Mouse (Mus musculus): ENCODE data around the gene Akirin1. TPM values are rescaled to one million over a fixed set of nuclear protein-coding genes. Genes with fewer than 3 reads are reported as not detected.

Gene Akirin1
- polyA plus RNA-seq, 1 experiment from 2014 or later, result 104 TPM

DNA sequence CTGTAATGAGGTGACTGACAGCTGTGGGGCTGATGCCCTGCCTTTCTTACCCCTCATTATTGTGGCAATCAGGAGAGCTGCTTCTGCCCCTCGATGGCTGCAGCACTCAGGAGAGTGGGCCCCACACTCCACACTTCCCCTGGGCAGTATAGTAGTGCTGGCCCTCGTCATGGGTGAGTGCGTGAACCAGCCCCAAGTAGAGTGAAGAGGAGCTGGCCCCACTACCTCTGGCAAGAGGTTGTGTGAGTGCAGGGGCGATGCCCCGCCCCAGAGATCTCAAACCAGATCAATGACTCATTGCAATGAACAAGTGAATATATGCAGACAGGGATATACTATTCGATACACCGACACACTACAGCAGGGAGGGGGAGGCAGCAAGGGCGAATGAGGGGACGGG is 16.6 kb downstream of the Akirin1 start:
- H3K9me3 ChIP-seq (ENCODE audit: control insufficient read depth, low read length), result no peaks in the 10 kb centered on the region
- H3K4me3 ChIP-seq (ENCODE audit: low read depth, low read length), result no peak overlapping the region
- peaks cover 3% of the 10 kb centered on the region; the same call in 1 of the 2 replicates for H3K36me3 ChIP-seq (ENCODE audit: control insufficient read depth, insufficient read depth, low read length)
- ATAC-seq (ENCODE audit: low FRiP score), result no peak
- no peak overlapping the region for H3K27ac ChIP-seq (ENCODE audit: low read depth, low read length)
- H3K4me1 ChIP-seq (replicated peaks; ENCODE audit: control insufficient read depth, insufficient read depth, low read length), result no peaks in the 10 kb centered on the region
- 95% methylated on average over 9 of the region's 9 CpGs for WGBS
- no peak overlapping the region for H3K9ac ChIP-seq (ENCODE audit: low read depth, low read length)
- no peaks in the 10 kb centered on the region for H3K27me3 ChIP-seq (ENCODE audit: control insufficient read depth, insufficient read depth, low read length)
- DNase-seq (ENCODE audit: low spot score), result no peak
- no peak overlapping the region for H3K4me2 ChIP-seq (replicated peaks; ENCODE audit: low read depth, low read length)

DNA sequence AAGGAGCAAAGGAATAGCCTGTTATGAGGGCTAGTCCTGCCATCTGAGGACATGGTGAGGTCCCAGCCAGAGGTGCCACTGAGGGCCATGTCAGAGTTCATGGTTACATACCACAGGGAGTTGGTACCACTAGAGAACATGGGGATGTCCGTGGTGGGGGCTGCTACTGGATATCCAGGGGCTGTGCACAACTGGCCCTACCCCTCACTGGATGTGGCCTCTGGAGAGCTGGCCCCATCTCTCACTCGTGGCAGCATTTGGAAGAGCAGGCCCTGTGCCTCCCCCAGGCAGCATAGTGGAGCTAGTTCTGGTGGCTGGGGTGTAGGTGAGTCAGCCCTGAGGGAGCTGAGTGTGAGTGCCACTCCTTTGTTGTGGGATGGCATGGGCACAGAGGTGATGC is 17.2 kb downstream of the Akirin1 start:
- 75% methylated on average over 2 of the region's 2 CpGs for WGBS
- Histone ChIP-seq H3K4me2 (replicated peaks; ENCODE audit: low read depth, low read length) (no peak overlapping the region), H3K36me3 (ENCODE audit: control insufficient read depth, insufficient read depth, low read length) (0 out of 2 replicates have a peak, but pooled peaks cover 2% of the 10 kb centered on the region), H3K9ac (ENCODE audit: low read depth, low read length) (no peak overlapping the region), H3K27me3 (ENCODE audit: control insufficient read depth, insufficient read depth, low read length) (no peaks in the 10 kb centered on the region), H3K9me3 (ENCODE audit: control insufficient read depth, low read length) (no peaks in the 10 kb centered on the region), H3K4me3 (ENCODE audit: low read depth, low read length) (no peak overlapping the region), H3K27ac (ENCODE audit: low read depth, low read length) (no peak overlapping the region), H3K4me1 (replicated peaks; ENCODE audit: control insufficient read depth, insufficient read depth, low read length) (no peaks in the 10 kb centered on the region)
- DNase-seq (ENCODE audit: low spot score), result no peak
- no peak for ATAC-seq (ENCODE audit: low FRiP score)

- no peak overlapping the region for H3K27ac ChIP-seq (ENCODE audit: low read depth, low read length)
- no peak for ATAC-seq (ENCODE audit: low FRiP score)
- 0 out of 2 replicates have a peak, but pooled peaks cover 2% of the 10 kb centered on the region for H3K36me3 ChIP-seq (ENCODE audit: control insufficient read depth, insufficient read depth, low read length)
- no peak overlapping the region for H3K4me2 ChIP-seq (replicated peaks; ENCODE audit: low read depth, low read length)
- WGBS, result 93% methylated on average over 4 of the region's 4 CpGs
- no peak for DNase-seq (ENCODE audit: low spot score)
- no peaks in the 10 kb centered on the region for H3K9me3 ChIP-seq (ENCODE audit: control insufficient read depth, low read length)
- no peak overlapping the region for H3K9ac ChIP-seq (ENCODE audit: low read depth, low read length)
- no peak overlapping the region for H3K4me3 ChIP-seq (ENCODE audit: low read depth, low read length)
- no peaks in the 10 kb centered on the region for H3K27me3 ChIP-seq (ENCODE audit: control insufficient read depth, insufficient read depth, low read length)
- H3K4me1 ChIP-seq (replicated peaks; ENCODE audit: control insufficient read depth, insufficient read depth, low read length), result no peaks in the 10 kb centered on the region
Measured at GRCm38 (mm10) chr4:123732163-123732910, 17.8 kb downstream of the Akirin1 start.

GRCm38 (mm10) chr4:123721761-123722160 is 28.4 kb downstream of the Akirin1 start:
- no peak for ATAC-seq (ENCODE audit: low FRiP score)
- H3K4me2 ChIP-seq (replicated peaks; ENCODE audit: low read depth, low read length), result no peak overlapping the region
- H3K4me3 ChIP-seq (ENCODE audit: low read depth, low read length), result no peak overlapping the region
- H3K4me1 ChIP-seq (replicated peaks; ENCODE audit: control insufficient read depth, insufficient read depth, low read length), result no peaks in the 10 kb centered on the region; the same call in 1 of the 2 replicates
- DNase-seq (ENCODE audit: low spot score), result no peak
- WGBS, result 83% methylated on average over 4 of the region's 4 CpGs
- no peak overlapping the region for H3K27ac ChIP-seq (ENCODE audit: low read depth, low read length)
- no peaks in the 10 kb centered on the region for H3K27me3 ChIP-seq (ENCODE audit: control insufficient read depth, insufficient read depth, low read length)
- H3K36me3 ChIP-seq (ENCODE audit: control insufficient read depth, insufficient read depth, low read length), result no peaks in the 10 kb centered on the region
- H3K9ac ChIP-seq (ENCODE audit: low read depth, low read length), result no peak overlapping the region
- H3K9me3 ChIP-seq (ENCODE audit: control insufficient read depth, low read length), result no peaks in the 10 kb centered on the region

GRCm38 (mm10) chr4:123718434-123718780 is 31.7 kb downstream of the Akirin1 start:
- peak overlapping the region; percentile 66 for H3K4me2 ChIP-seq (replicated peaks; ENCODE audit: low read depth, low read length)
- H3K27ac ChIP-seq (ENCODE audit: low read depth, low read length), result no peak overlapping the region
- H3K4me3 ChIP-seq (ENCODE audit: low read depth, low read length), result peak overlapping the region; percentile 83
- no peaks in the 10 kb centered on the region for H3K27me3 ChIP-seq (ENCODE audit: control insufficient read depth, insufficient read depth, low read length)
- DNase-seq (ENCODE audit: low spot score) (no peak), ATAC-seq (ENCODE audit: low FRiP score) (peak; percentile 52; the same call in 1 of the 2 replicates)
- WGBS, result 32% methylated on average over 7 of the region's 7 CpGs
- H3K9me3 ChIP-seq (ENCODE audit: control insufficient read depth, low read length), result no peaks in the 10 kb centered on the region
- peak overlapping the region; percentile 55 for H3K9ac ChIP-seq (ENCODE audit: low read depth, low read length)
- H3K4me1 ChIP-seq (replicated peaks; ENCODE audit: control insufficient read depth, insufficient read depth, low read length), result no peaks in the 10 kb centered on the region; the same call in 1 of the 2 replicates
- H3K36me3 ChIP-seq (ENCODE audit: control insufficient read depth, insufficient read depth, low read length), result no peaks in the 10 kb centered on the region

DNA sequence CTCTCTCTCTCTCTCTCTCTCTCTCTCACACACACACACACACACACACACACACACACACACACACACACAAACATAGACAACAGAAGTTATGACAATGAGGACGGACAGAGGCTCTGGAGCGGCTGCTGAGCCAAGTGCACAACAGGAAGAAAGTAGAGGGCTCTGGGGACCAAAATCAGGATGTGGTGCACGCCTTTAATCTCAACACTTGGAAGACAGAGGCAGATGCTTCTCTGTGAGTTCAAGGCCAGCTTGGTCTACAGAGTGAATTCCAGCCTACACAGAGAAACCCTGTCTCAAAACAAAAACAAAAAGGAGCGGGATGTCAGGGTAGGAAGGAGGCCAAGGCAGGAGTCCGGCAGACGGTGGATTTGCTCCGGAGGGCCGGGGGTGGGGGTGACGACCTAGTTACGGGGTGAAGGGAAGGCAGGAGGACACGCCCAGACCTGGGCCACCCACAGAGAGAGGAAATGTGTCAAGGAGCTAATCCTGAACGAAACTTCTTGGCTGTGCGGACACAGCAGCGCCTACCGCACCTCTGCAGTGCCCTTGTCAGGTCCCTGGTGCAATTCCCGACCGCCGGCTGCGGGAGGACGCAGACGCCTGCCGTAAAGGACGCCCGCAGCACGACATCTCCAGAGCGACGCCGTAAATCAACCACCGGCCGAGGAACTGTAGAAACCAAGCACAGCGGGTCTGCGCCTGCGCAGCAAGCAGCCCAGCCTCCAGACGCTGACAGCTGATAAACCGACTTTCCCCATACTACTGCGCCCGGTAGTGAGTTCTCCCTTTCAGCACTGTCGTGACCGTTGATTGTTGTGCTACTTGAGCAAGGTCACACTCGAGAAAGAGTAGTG is 32.3 kb downstream of the Akirin1 start, which contains the start of gene Ndufs5:
Ndufs5 (minus strand) TSS at position 629 of the 860 bp plus-strand sequence.
- Histone ChIP-seq H3K36me3 (ENCODE audit: control insufficient read depth, insufficient read depth, low read length) (no peaks in the 10 kb centered on the region), H3K27ac (ENCODE audit: low read depth, low read length) (0 out of 2 replicates have a peak within 1 kb of the TSS, but pooled peaks have one; percentile 39), H3K4me2 (replicated peaks; ENCODE audit: low read depth, low read length) (peak within 1 kb of the TSS; percentile 66), H3K9me3 (ENCODE audit: control insufficient read depth, low read length) (no peaks in the 10 kb centered on the region), H3K4me1 (replicated peaks; ENCODE audit: control insufficient read depth, insufficient read depth, low read length) (no peaks in the 10 kb centered on the region; the same call in 1 of the 2 replicates), H3K4me3 (ENCODE audit: low read depth, low read length) (peak within 1 kb of the TSS; percentile 83), H3K27me3 (ENCODE audit: control insufficient read depth, insufficient read depth, low read length) (no peaks in the 10 kb centered on the region), H3K9ac (ENCODE audit: low read depth, low read length) (peak within 1 kb of the TSS; percentile 88)
- DNase-seq (ENCODE audit: low spot score), result peak; percentile 99
- WGBS, result under 1% methylated on average over 40 of the region's 40 CpGs
- ATAC-seq (ENCODE audit: low FRiP score), result peak; percentile 96

DNA sequence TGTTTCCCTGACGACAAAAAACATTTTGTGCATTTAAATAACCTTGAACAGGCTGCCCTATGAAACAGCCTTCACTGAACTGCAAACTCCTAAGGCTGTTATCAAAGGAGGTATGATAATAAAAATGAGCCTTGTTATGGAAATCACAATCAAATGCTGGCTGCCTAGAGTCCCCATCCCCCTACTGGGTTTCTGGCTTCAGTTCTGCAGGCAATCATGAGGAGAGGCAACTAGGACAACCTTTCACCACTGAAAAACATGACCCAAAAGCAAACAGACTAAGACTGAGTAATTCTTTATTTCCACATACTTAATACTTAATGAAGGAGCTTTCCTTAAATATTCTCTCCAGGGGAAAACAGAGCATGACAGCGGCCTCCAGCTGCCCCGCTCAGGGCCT is 37.7 kb downstream of the Akirin1 start:
- H3K27me3 ChIP-seq (ENCODE audit: control insufficient read depth, insufficient read depth, low read length), result no peaks in the 10 kb centered on the region
- ATAC-seq (ENCODE audit: low FRiP score) (no peak), DNase-seq (ENCODE audit: low spot score) (no peak)
- 94% methylated on average over 1 of the region's 3 CpGs for WGBS
- H3K36me3 ChIP-seq (ENCODE audit: control insufficient read depth, insufficient read depth, low read length), result no peaks in the 10 kb centered on the region
- no peak overlapping the region for H3K4me2 ChIP-seq (replicated peaks; ENCODE audit: low read depth, low read length)
- no peaks in the 10 kb centered on the region; the same call in 1 of the 2 replicates for H3K4me1 ChIP-seq (replicated peaks; ENCODE audit: control insufficient read depth, insufficient read depth, low read length)
- no peaks in the 10 kb centered on the region for H3K9me3 ChIP-seq (ENCODE audit: control insufficient read depth, low read length)
- no peak overlapping the region for H3K27ac ChIP-seq (ENCODE audit: low read depth, low read length)
- no peak overlapping the region for H3K9ac ChIP-seq (ENCODE audit: low read depth, low read length)
- H3K4me3 ChIP-seq (ENCODE audit: low read depth, low read length), result no peak overlapping the region

GRCm38 (mm10) chr4:123707340-123707739 is 42.8 kb downstream of the Akirin1 start:
- no peak overlapping the region for H3K4me3 ChIP-seq (ENCODE audit: low read depth, low read length)
- no peak overlapping the region for H3K9ac ChIP-seq (ENCODE audit: low read depth, low read length)
- H3K9me3 ChIP-seq (ENCODE audit: control insufficient read depth, low read length), result no peaks in the 10 kb centered on the region
- no peak overlapping the region for H3K27ac ChIP-seq (ENCODE audit: low read depth, low read length)
- no peak for DNase-seq (ENCODE audit: low spot score)
- no peaks in the 10 kb centered on the region for H3K4me1 ChIP-seq (replicated peaks; ENCODE audit: control insufficient read depth, insufficient read depth, low read length)
- no peak for ATAC-seq (ENCODE audit: low FRiP score)
- H3K27me3 ChIP-seq (ENCODE audit: control insufficient read depth, insufficient read depth, low read length), result no peaks in the 10 kb centered on the region
- H3K4me2 ChIP-seq (replicated peaks; ENCODE audit: low read depth, low read length), result no peak overlapping the region
- 94% methylated on average over 5 of the region's 5 CpGs for WGBS
- H3K36me3 ChIP-seq (ENCODE audit: control insufficient read depth, insufficient read depth, low read length), result no peaks in the 10 kb centered on the region
